Mouse (Mus musculus): ENCODE data around the gene Smarcb1. TPM values are rescaled to one million over a fixed set of nuclear protein-coding genes. Genes with fewer than 3 reads are reported as not detected.

Gene Smarcb1
- total RNA-seq, 1 experiment = 84.4 TPM

GRCm38 (mm10) chr10:75931311-75931710, 9.9 kb upstream of the Smarcb1 start:
- no peak overlapping the region for H3K9ac ChIP-seq (ENCODE audit: insufficient read depth, low read depth, low read length, poor library complexity, severe bottlenecking)

GRCm38 (mm10) chr10:75930304-75930703, 8.9 kb upstream of the Smarcb1 start:
- H3K4me3 ChIP-seq (ENCODE audit: insufficient read depth in 1 of 2, low read depth in 1 of 2, low read length in 2 of 2, poor library complexity in 1 of 2, severe bottlenecking in 1 of 2) = peak overlapping the region; percentile 35 to 54; a peak in 3 of 4 replicates
- peak overlapping the region; percentile 28 for H3K9ac ChIP-seq (ENCODE audit: insufficient read depth, low read depth, low read length, poor library complexity, severe bottlenecking)
- no peak overlapping the region for H3K27ac ChIP-seq (ENCODE audit: insufficient read depth, low read depth, low read length, poor library complexity, severe bottlenecking)
- peaks cover 6 to 15% of the 10 kb centered on the region in 2 experiments for H3K4me1 ChIP-seq (ENCODE audit: control insufficient read depth in 2 of 2, insufficient read depth in 2 of 2, low read length in 2 of 2, poor library complexity in 1 of 2)
- H3K9me3 ChIP-seq (ENCODE audit: control insufficient read depth, insufficient read depth, low read depth, low read length) = no peaks in the 10 kb centered on the region
- peaks cover 30% of the 10 kb centered on the region for H3K36me3 ChIP-seq (ENCODE audit: control insufficient read depth, insufficient read depth, low read length, poor library complexity, severe bottlenecking)
- TF ChIP-seq MAFK (IDR thresholded peaks at IDR 0.05; ENCODE audit: insufficient read depth, low read depth, low read length) = no peak
- TF ChIP-seq HCFC1 (IDR thresholded peaks at IDR 0.05; ENCODE audit: borderline replicate concordance, insufficient read depth, low read length) = no peak
- in situ Hi-C loops (cut with MboI; ENCODE audit: low sequenced_read_pairs in 2 of 2, unreplicated experiment in 2 of 2) = no loop called here
- no peak for DNase-seq (ENCODE audit: low read depth, low spot score)

More at GRCm38 (mm10) chr10:75931311-75931710, 9.9 kb upstream of the Smarcb1 start:
- TF ChIP-seq HCFC1 (IDR thresholded peaks at IDR 0.05; ENCODE audit: borderline replicate concordance, insufficient read depth, low read length) (no peak), CHD2 (IDR thresholded peaks at IDR 0.05; ENCODE audit: low read depth, low read length) (no peak), ZC3H11A (IDR thresholded peaks at IDR 0.05; ENCODE audit: borderline replicate concordance, low read depth, low read length) (no peak), ZNF384 (IDR thresholded peaks at IDR 0.05; ENCODE audit: low read depth, low read length) (no peak), MAFK (IDR thresholded peaks at IDR 0.05; ENCODE audit: insufficient read depth, low read depth, low read length) (no peak)
- DNase-seq (ENCODE audit: low read depth, low spot score) = no peak
- Histone ChIP-seq H3K9me3 (ENCODE audit: control insufficient read depth, insufficient read depth, low read depth, low read length) (no peaks in the 10 kb centered on the region), H3K4me1 (ENCODE audit: control insufficient read depth in 2 of 2, insufficient read depth in 2 of 2, low read length in 2 of 2, poor library complexity in 1 of 2) (peaks cover 6 to 15% of the 10 kb centered on the region in 2 experiments), H3K27ac (ENCODE audit: insufficient read depth, low read depth, low read length, poor library complexity, severe bottlenecking) (no peak overlapping the region), H3K36me3 (ENCODE audit: control insufficient read depth, insufficient read depth, low read length, poor library complexity, severe bottlenecking) (peaks cover 19% of the 10 kb centered on the region), H3K4me3 (ENCODE audit: insufficient read depth in 1 of 2, low read depth in 1 of 2, low read length in 2 of 2, poor library complexity in 1 of 2, severe bottlenecking in 1 of 2) (peak overlapping the region; percentile 77 to 89)
- in situ Hi-C loops (cut with MboI; ENCODE audit: low sequenced_read_pairs in 2 of 2, unreplicated experiment in 2 of 2) = no loop called here

- H3K9me3 ChIP-seq (ENCODE audit: control insufficient read depth, insufficient read depth, low read depth, low read length) = no peaks in the 10 kb centered on the region
- DNase-seq (ENCODE audit: low read depth, low spot score) = no peak
- H3K4me3 ChIP-seq (ENCODE audit: insufficient read depth in 1 of 2, low read depth in 1 of 2, low read length in 2 of 2, poor library complexity in 1 of 2, severe bottlenecking in 1 of 2) = no peak overlapping the region
- in situ Hi-C loops (cut with MboI; ENCODE audit: low sequenced_read_pairs in 2 of 2, unreplicated experiment in 2 of 2) = no loop called here
- H3K27ac ChIP-seq (ENCODE audit: insufficient read depth, low read depth, low read length, poor library complexity, severe bottlenecking) = no peak overlapping the region
- H3K4me1 ChIP-seq (ENCODE audit: control insufficient read depth in 2 of 2, insufficient read depth in 2 of 2, low read length in 2 of 2, poor library complexity in 1 of 2) = peaks cover 8 to 9% of the 10 kb centered on the region in 2 experiments; a peak in 2 of 4 replicates
- H3K36me3 ChIP-seq (ENCODE audit: control insufficient read depth, insufficient read depth, low read length, poor library complexity, severe bottlenecking) = peaks cover 45% of the 10 kb centered on the region
- no peak for TF ChIP-seq ZNF384 (IDR thresholded peaks at IDR 0.05; ENCODE audit: low read depth, low read length)
- TF ChIP-seq CHD2 (IDR thresholded peaks at IDR 0.05; ENCODE audit: low read depth, low read length) = no peak
- TF ChIP-seq ZC3H11A (IDR thresholded peaks at IDR 0.05; ENCODE audit: borderline replicate concordance, low read depth, low read length) = no peak
- no peak for TF ChIP-seq HCFC1 (IDR thresholded peaks at IDR 0.05; ENCODE audit: borderline replicate concordance, insufficient read depth, low read length)
- H3K9ac ChIP-seq (ENCODE audit: insufficient read depth, low read depth, low read length, poor library complexity, severe bottlenecking) = no peak overlapping the region
These were observed 5.0 kb upstream of the Smarcb1 start for GRCm38 (mm10) chr10:75926396-75926795.

GRCm38 (mm10) chr10:75924324-75924723, 2.9 kb upstream of the Smarcb1 start:
- Histone ChIP-seq H3K9me3 (ENCODE audit: control insufficient read depth, insufficient read depth, low read depth, low read length) (no peaks in the 10 kb centered on the region), H3K27ac (ENCODE audit: insufficient read depth, low read depth, low read length, poor library complexity, severe bottlenecking) (no peak overlapping the region), H3K4me1 (ENCODE audit: control insufficient read depth in 2 of 2, insufficient read depth in 2 of 2, low read length in 2 of 2, poor library complexity in 1 of 2) (0 out of 4 replicates have a peak, but pooled peaks cover 0 to 7% of the 10 kb centered on the region in 2 experiments), H3K4me3 (ENCODE audit: insufficient read depth in 1 of 2, low read depth in 1 of 2, low read length in 2 of 2, poor library complexity in 1 of 2, severe bottlenecking in 1 of 2) (no peak overlapping the region), H3K36me3 (ENCODE audit: control insufficient read depth, insufficient read depth, low read length, poor library complexity, severe bottlenecking) (peaks cover 47% of the 10 kb centered on the region), H3K9ac (ENCODE audit: insufficient read depth, low read depth, low read length, poor library complexity, severe bottlenecking) (no peak overlapping the region)
- TF ChIP-seq CHD2 (IDR thresholded peaks at IDR 0.05; ENCODE audit: low read depth, low read length) = no peak
- TF ChIP-seq MAFK (IDR thresholded peaks at IDR 0.05; ENCODE audit: insufficient read depth, low read depth, low read length) = no peak
- TF ChIP-seq ZNF384 (IDR thresholded peaks at IDR 0.05; ENCODE audit: low read depth, low read length) = no peak
- no peak for TF ChIP-seq ZC3H11A (IDR thresholded peaks at IDR 0.05; ENCODE audit: borderline replicate concordance, low read depth, low read length)
- TF ChIP-seq HCFC1 (IDR thresholded peaks at IDR 0.05; ENCODE audit: borderline replicate concordance, insufficient read depth, low read length) = no peak
- in situ Hi-C loops (cut with MboI; ENCODE audit: low sequenced_read_pairs in 2 of 2, unreplicated experiment in 2 of 2) = no loop called here
- DNase-seq (ENCODE audit: low read depth, low spot score) = no peak

All from ES-E14 (cell line).